Mouse (Mus musculus) limb, embryonic 14.5 days (tissue): ENCODE results near the gene Katna1. TPM values are rescaled to one million over a fixed set of nuclear protein-coding genes. Genes with fewer than 3 reads are reported as not detected.

Experiments
- ATAC-seq: fragments of 200-750 bp; cut with Nextera tagmentation; 2 replicates; pipeline ENCODE4 v1.8.0; 2017; ENCODE audit warnings: low read depth, moderate number of reproducible peaks, moderate TSS enrichment; ENCODE audit not compliant: low FRiP score
- DNase-seq: peaks from one replicate; pipeline ENCODE4 v3.0.0-alpha.2; 2015; ENCODE audit warnings: low spot score
- H3K27ac ChIP-seq: fragments of 300-500 bp; sonication (generic); replicated peaks from 2 replicates; pipeline ENCODE4 v1.5.1; 2014; ENCODE audit warnings: low read depth, mild to moderate bottlenecking, low read length, moderate library complexity, mixed read lengths
- H3K27me3 ChIP-seq: fragments of 300-500 bp; sonication (generic); 2 replicates; pipeline ENCODE4 v1.6.1; 2014; ENCODE audit warnings: low read length, mixed read lengths; ENCODE audit not compliant: control insufficient read depth, insufficient read depth
- H3K36me3 ChIP-seq: fragments of 300-500 bp; sonication (generic); 2 replicates; pipeline ENCODE4 v1.6.1; 2014; ENCODE audit warnings: mild to moderate bottlenecking, low read length, moderate library complexity, mixed read lengths; ENCODE audit not compliant: control insufficient read depth, insufficient read depth
- H3K4me1 ChIP-seq: fragments of 300-500 bp; sonication (generic); 2 replicates; pipeline ENCODE4 v1.6.1; 2014; ENCODE audit warnings: antibody characterized with exemption, low read length, mixed read lengths; ENCODE audit not compliant: control insufficient read depth, insufficient read depth
- H3K4me2 ChIP-seq: fragments of 300-500 bp; sonication (generic); replicated peaks from 2 replicates; pipeline ENCODE4 v1.6.1; 2014; ENCODE audit warnings: low read depth, mild to moderate bottlenecking, low read length, moderate library complexity; ENCODE audit not compliant: severe bottlenecking
- H3K4me3 ChIP-seq: fragments of 300-500 bp; sonication (generic); replicated peaks from 2 replicates; pipeline ENCODE4 v1.5.1; 2014; ENCODE audit warnings: low read length
- H3K9ac ChIP-seq: fragments of 300-500 bp; sonication (generic); 2 replicates; pipeline ENCODE4 v1.6.1; 2014; ENCODE audit warnings: mild to moderate bottlenecking, low read depth, low read length, moderate library complexity; ENCODE audit not compliant: severe bottlenecking
- H3K9me3 ChIP-seq: fragments of 300-500 bp; sonication (generic); 2 replicates; pipeline ENCODE4 v1.6.1; 2016; ENCODE audit warnings: low read length; ENCODE audit not compliant: control insufficient read depth
- POLR2A ChIP-seq: fragments of 200-500 bp; IDR thresholded peaks from 2 replicates; pipeline ENCODE4 v1.8.0; 2012; ENCODE audit warnings: inconsistent platforms, mild to moderate bottlenecking, moderate library complexity, borderline replicate concordance; ENCODE audit not compliant: insufficient read depth, insufficient read length; ENCODE audit errors: extremely low read depth
- WGBS: fragments of 180-500 bp; shearing (Covaris S2); extraction: QIAGEN DNeasy Blood & Tissue Kit; methylation state at CpG from one replicate; pipeline ENCODE4 v1.1.7; 2014; 5-methylcytosine and 5-hydroxymethylcytosine counted together
- polyA plus RNA-seq, 2 experiments: library from polyadenylated mRNA; depleted of rRNA in 1 of 2; stranded (reverse) in 1 of 2; unstranded in 1 of 2; fragments of >200 nt; fragmentation: Nextera tagmentation in 1 of 2; extraction: Ambion mirVana in 1 of 2; gene quantifications; 2 replicates each; pipeline versions ENCODE4 v1.2.1 to v1.2.3; 2012 to 2014

The Katna1 gene
- polyA plus RNA-seq, 2 experiments: 22.7 to 58.4 TPM

DNA sequence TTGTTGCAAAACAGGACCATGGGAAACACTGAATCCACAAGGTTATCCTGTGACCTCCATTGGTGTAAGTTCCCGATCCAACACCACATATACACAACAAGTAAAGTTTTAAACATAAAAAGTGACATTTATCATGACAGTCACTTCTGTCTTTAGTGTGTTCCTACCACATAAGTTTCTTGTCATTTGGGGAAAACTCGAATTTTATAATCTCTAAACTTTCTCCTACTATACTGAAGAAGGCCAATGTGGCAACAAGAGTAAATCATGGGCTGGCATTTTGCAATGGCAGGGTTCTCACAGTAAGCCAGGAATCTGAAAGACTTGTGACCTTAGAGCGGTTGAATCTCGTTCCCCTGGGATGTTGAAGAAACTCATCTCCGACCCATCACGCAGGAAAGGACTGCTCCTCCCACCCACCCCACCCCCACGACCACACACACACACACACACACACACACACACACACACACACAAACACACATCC lies 54.0 kb downstream of the Katna1 start:
- ATAC-seq: no peak
- H3K9ac ChIP-seq: peak overlapping the region; percentile 81

GRCm38 (mm10) chr10:7780238-7781176 lies 54.7 kb downstream of the Katna1 start:
- Histone ChIP-seq H3K36me3 (peaks cover 18% of the 10 kb centered on the region), H3K4me1 (no peaks in the 10 kb centered on the region), H3K4me3 (peak overlapping the region; percentile 98), H3K9ac (peak overlapping the region; percentile 81), H3K27ac (no peak overlapping the region), H3K27me3 (no peaks in the 10 kb centered on the region), H3K9me3 (no peaks in the 10 kb centered on the region), H3K4me2 (peak overlapping the region; percentile 79)
- TF ChIP-seq POLR2A: peak; percentile 73; the same call in 1 of the 2 replicates
- ATAC-seq (peak; percentile 97), DNase-seq (peak; percentile 89)
- WGBS: under 1% methylated on average over 53 of the region's 77 CpGs

More for the DNA sequence above, 54.0 kb downstream of the Katna1 start:
- H3K4me3 ChIP-seq: peak overlapping the region; percentile 98
- no peaks in the 10 kb centered on the region for H3K4me1 ChIP-seq
- H3K9me3 ChIP-seq: no peaks in the 10 kb centered on the region
- no peak overlapping the region for H3K27ac ChIP-seq
- peak overlapping the region; percentile 79 for H3K4me2 ChIP-seq
- H3K36me3 ChIP-seq: peaks cover 21% of the 10 kb centered on the region
- no peaks in the 10 kb centered on the region for H3K27me3 ChIP-seq
- TF ChIP-seq POLR2A: no peak
- no peak for DNase-seq
- 18% methylated on average over 7 of the region's 7 CpGs for WGBS

DNA sequence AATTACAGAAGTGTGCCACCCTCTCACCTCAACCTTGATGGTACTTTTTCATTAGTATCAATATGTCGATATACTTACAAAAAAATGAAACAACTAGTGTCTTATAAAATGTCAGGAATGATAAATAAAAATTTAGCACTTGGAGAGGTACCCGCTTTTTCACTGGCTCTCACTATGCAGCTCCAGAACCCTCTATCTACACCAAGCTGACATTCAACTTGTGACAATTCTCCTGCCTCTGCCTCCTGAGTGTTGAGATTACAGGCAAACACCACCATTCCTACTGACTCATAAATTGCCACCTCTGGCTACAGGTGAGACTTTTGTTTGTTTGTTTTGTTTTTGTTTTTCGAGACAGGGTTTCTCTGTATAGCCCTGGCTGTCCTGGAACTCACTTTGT lies 55.4 kb downstream of the Katna1 start:
- Histone ChIP-seq H3K27me3 (no peaks in the 10 kb centered on the region), H3K36me3 (peaks cover 18% of the 10 kb centered on the region), H3K4me3 (peak overlapping the region; percentile 98), H3K9me3 (no peaks in the 10 kb centered on the region), H3K27ac (no peak overlapping the region), H3K9ac (peak overlapping the region; percentile 81; the same call in 1 of the 2 replicates), H3K4me1 (no peaks in the 10 kb centered on the region), H3K4me2 (peak overlapping the region; percentile 79)
- WGBS: 49% methylated on average over 3 of the region's 3 CpGs
- DNase-seq: no peak
- no peak for TF ChIP-seq POLR2A
- ATAC-seq: 0 out of 2 replicates have a peak, but pooled peaks have one; percentile 35

- no peak for TF ChIP-seq POLR2A
- Histone ChIP-seq H3K4me2 (no peak overlapping the region), H3K4me1 (no peaks in the 10 kb centered on the region), H3K36me3 (peaks cover 12% of the 10 kb centered on the region), H3K9me3 (no peaks in the 10 kb centered on the region), H3K4me3 (no peak overlapping the region), H3K27me3 (no peaks in the 10 kb centered on the region), H3K9ac (no peak overlapping the region), H3K27ac (no peak overlapping the region)
- ATAC-seq: no peak
- no peak for DNase-seq
- WGBS: 31% methylated on average over 2 of the region's 2 CpGs
Measured at GRCm38 (mm10) chr10:7787319-7787718, 61.5 kb downstream of the Katna1 start.

GRCm38 (mm10) chr10:7792254-7792750 lies 66.5 kb downstream of the Katna1 start:
- peaks cover 5% of the 10 kb centered on the region for H3K4me1 ChIP-seq
- peak; percentile 42 for ATAC-seq

More at GRCm38 (mm10) chr10:7792254-7792750, 66.5 kb downstream of the Katna1 start:
- WGBS: 1% methylated on average over 10 of the region's 10 CpGs
- H3K4me2 ChIP-seq: peak overlapping the region; percentile 69
- no peak for DNase-seq
- peaks cover 27% of the 10 kb centered on the region for H3K36me3 ChIP-seq
- TF ChIP-seq POLR2A: no peak
- H3K9me3 ChIP-seq: no peaks in the 10 kb centered on the region
- peak overlapping the region; percentile 86 for H3K9ac ChIP-seq
- peak overlapping the region; percentile 50 for H3K27ac ChIP-seq
- no peaks in the 10 kb centered on the region for H3K27me3 ChIP-seq
- H3K4me3 ChIP-seq: peak overlapping the region; percentile 87
